Mouse (Mus musculus) liver, embryonic 16.5 days (tissue): ENCODE data around the gene Bfsp1. TPM values are rescaled to one million over a fixed set of nuclear protein-coding genes. Genes with fewer than 3 reads are reported as not detected.

Experiments
- ATAC-seq: fragments of 200-750 bp; cut with Nextera tagmentation; 2 replicates; pipeline ENCODE4 v1.8.0; 2017; ENCODE audit warnings: low read depth, mild to moderate bottlenecking, moderate number of reproducible peaks, moderate library complexity
- H3K27ac ChIP-seq: fragments of 300-500 bp; sonication (generic); 2 replicates; pipeline ENCODE4 v1.5.1; 2014; ENCODE audit warnings: mild to moderate bottlenecking, low read length
- H3K27me3 ChIP-seq: fragments of 300-500 bp; sonication (generic); 2 replicates; pipeline ENCODE4 v1.6.1; 2014; ENCODE audit warnings: low read depth, low read length, mixed read lengths; ENCODE audit not compliant: control insufficient read depth, insufficient read depth
- H3K36me3 ChIP-seq: fragments of 300-500 bp; sonication (generic); 2 replicates; pipeline ENCODE4 v1.6.1; 2014; ENCODE audit warnings: mild to moderate bottlenecking; ENCODE audit not compliant: control insufficient read depth, insufficient read depth
- H3K4me1 ChIP-seq: fragments of 300-500 bp; sonication (generic); 2 replicates; pipeline ENCODE4 v1.6.1; 2014; ENCODE audit warnings: low read depth, low read length, mixed read lengths; ENCODE audit not compliant: control insufficient read depth
- H3K4me2 ChIP-seq: fragments of 300-500 bp; sonication (generic); 2 replicates; pipeline ENCODE4 v1.6.1; 2014; ENCODE audit warnings: low read depth, low read length, mixed read lengths
- H3K4me3 ChIP-seq: fragments of 300-500 bp; sonication (generic); 2 replicates; pipeline ENCODE4 v1.5.1; 2014; ENCODE audit warnings: low read depth, mild to moderate bottlenecking, low read length
- H3K9ac ChIP-seq: fragments of 300-500 bp; sonication (generic); 2 replicates; pipeline ENCODE4 v1.6.1; 2014; ENCODE audit warnings: low read depth, low read length
- H3K9me3 ChIP-seq: fragments of 300-500 bp; sonication (generic); replicated peaks from 2 replicates; pipeline ENCODE4 v1.6.1; 2016; ENCODE audit warnings: low read length; ENCODE audit not compliant: control insufficient read depth
- WGBS: fragments of 180-500 bp; shearing (Covaris S2); extraction: QIAGEN DNeasy Blood & Tissue Kit; methylation state at CpG from one replicate; pipeline ENCODE4 v1.1.7; 2014; ENCODE audit not compliant: insufficient replicate concordance; 5-methylcytosine and 5-hydroxymethylcytosine counted together
- polyA plus RNA-seq: library from polyadenylated mRNA; unstranded; fragments of >200 nt; fragmentation: Nextera tagmentation; extraction: Ambion mirVana; gene quantifications from 2 replicates; pipeline ENCODE4 v1.2.1, GENCODE M21; 2015

Gene Bfsp1
- polyA plus RNA-seq, 1 experiment from 2014 or later = 0.11 TPM

DNA sequence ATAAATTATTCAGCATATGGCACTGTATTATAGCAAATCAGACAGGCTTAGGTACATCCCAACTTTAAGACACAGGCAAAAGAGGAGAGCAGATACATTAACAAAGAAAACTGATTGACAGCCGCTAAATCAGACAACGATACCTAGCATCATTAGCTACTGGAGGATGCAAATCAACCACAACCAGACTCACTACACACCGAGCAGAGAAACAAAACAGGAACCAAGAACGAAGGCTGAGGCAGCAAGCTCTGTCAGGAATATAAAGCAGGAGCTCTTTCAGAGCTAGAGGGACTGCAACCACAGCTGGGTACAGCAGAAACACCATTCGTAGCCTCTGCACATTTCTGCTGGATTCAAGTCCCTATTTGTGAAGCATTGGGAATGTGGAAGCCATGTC is 18.2 kb downstream of the Bfsp1 start:
- no peaks in the 10 kb centered on the region for H3K36me3 ChIP-seq
- WGBS = 52% methylated on average over 5 of the region's 5 CpGs
- no peak overlapping the region for H3K4me2 ChIP-seq
- no peak overlapping the region for H3K4me3 ChIP-seq
- no peaks in the 10 kb centered on the region; the same call in 1 of the 2 replicates for H3K4me1 ChIP-seq
- H3K9ac ChIP-seq = no peak overlapping the region
- H3K9me3 ChIP-seq = no peaks in the 10 kb centered on the region
- no peaks in the 10 kb centered on the region for H3K27me3 ChIP-seq
- ATAC-seq = no peak
- no peak overlapping the region for H3K27ac ChIP-seq

DNA sequence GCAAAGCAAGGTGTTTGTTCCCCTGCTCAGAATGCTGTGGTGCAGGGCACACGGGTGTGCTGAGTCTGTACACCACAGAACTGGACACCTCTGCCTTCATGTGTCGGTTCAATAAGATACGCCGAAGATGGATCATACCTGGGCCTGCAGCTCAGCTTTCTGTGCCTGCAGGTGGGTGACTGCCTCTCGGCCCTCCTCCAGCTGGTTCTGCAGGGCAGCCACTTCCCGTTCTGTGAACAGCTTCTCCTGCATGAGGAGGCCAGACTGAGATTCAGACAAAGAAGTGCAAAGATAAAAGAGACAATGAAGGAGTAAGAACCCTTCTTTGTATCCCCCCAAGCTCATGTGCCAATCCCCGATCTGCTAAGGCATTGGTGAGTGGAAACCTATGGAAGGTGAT is 21.4 kb downstream of the Bfsp1 start:
- ATAC-seq = no peak
- Histone ChIP-seq H3K27me3 (no peaks in the 10 kb centered on the region), H3K36me3 (no peaks in the 10 kb centered on the region), H3K4me3 (no peak overlapping the region), H3K9ac (no peak overlapping the region), H3K4me2 (no peak overlapping the region), H3K27ac (no peak overlapping the region), H3K4me1 (peaks cover 7% of the 10 kb centered on the region), H3K9me3 (no peaks in the 10 kb centered on the region)
- 58% methylated on average over 7 of the region's 7 CpGs for WGBS

DNA sequence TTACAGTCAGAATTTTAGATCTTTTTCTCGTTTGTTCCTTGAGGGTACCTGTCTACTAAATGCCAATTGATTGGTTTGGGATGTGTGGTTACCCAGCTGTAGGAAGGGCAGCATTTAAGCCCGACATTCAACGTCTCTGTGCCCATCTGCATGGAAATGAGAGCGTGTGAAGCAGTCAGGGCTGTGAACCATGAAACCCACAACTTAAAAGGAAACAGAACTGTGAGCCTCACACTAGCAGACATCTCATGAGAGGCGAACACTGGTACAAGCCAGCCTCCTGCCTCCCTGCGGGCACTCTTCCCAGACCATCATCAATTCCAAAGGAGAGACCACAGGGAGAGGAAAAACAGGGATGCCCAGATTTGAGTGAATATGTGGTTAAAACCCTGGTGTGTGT is 22.1 kb downstream of the Bfsp1 start:
- Histone ChIP-seq H3K27ac (no peak overlapping the region), H3K36me3 (no peaks in the 10 kb centered on the region), H3K9ac (no peak overlapping the region), H3K4me1 (peaks cover 7% of the 10 kb centered on the region), H3K9me3 (no peaks in the 10 kb centered on the region), H3K4me2 (no peak overlapping the region), H3K27me3 (no peaks in the 10 kb centered on the region), H3K4me3 (no peak overlapping the region)
- WGBS = 56% methylated on average over 6 of the region's 6 CpGs
- no peak for ATAC-seq

DNA sequence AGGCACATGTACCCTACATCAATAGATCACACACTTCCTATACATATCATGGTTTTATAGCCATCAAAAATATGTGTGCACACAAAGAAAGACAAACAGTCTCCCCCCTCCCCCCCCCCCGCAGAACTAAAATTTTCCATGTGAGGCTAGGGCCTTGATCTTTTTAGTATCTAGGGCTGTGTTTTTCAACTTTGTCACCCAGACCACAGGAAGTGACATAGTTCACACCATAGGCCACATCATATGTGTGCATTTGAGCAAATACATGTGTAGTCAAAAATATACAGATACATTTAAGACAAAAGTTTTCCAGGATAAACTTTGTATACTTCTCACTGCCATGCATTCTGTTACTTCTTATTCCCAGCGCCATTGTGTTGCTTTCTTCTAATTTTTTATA is 23.5 kb downstream of the Bfsp1 start:
- H3K36me3 ChIP-seq = no peaks in the 10 kb centered on the region
- ATAC-seq = no peak
- H3K4me3 ChIP-seq = no peak overlapping the region

DNA sequence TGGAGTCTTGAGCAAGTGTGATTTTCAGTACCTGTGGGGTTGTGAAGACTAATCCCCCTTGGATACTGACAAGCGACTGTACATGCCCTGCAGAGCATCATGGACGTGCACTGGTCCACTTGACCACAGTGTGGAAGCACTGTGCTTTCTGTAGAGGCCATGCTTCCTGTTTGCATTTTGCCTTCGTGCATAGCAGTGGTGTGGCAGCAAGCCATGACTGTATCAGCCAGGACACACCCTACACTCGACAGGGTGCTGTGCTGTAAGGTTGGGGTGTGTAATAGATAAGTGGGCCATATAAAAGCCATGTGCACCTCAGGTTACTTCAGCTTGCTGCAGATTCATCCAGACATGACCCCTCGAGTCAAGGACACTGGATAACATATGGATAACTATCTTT is 24.3 kb downstream of the Bfsp1 start:
- 20% methylated on average over 5 of the region's 5 CpGs for WGBS
- no peak overlapping the region for H3K27ac ChIP-seq

More for the DNA sequence above, 23.5 kb downstream of the Bfsp1 start:
- no peaks in the 10 kb centered on the region for H3K27me3 ChIP-seq
- 64% methylated on average over 2 of the region's 2 CpGs for WGBS
- peaks cover 7% of the 10 kb centered on the region for H3K4me1 ChIP-seq
- no peak overlapping the region for H3K4me2 ChIP-seq
- H3K9ac ChIP-seq = no peak overlapping the region
- no peak overlapping the region for H3K27ac ChIP-seq
- H3K9me3 ChIP-seq = no peaks in the 10 kb centered on the region

DNA sequence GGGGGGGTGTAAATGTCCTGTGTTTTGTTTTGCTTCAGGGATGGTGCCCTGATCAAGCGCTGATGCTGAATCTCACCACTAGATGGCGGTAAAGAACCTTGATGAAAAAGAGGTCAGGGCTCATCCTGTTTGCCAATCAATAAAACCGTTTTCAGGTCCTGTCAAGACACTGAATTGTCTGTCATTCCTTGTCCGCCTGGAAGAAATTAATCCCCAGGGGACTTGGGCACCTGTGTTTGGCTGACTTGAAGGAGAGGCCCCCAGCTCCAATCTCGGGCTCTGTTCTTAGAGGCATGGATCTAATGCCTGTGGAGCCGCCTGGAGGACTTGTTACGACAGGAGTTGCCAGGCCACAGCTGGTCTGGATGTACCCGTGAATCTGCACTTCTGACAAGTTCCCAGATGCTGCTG is 25.7 kb downstream of the Bfsp1 start:
- no peaks in the 10 kb centered on the region for H3K36me3 ChIP-seq
- H3K4me2 ChIP-seq = peak overlapping the region; percentile 50
- no peak overlapping the region for H3K27ac ChIP-seq
- peak overlapping the region; percentile 31; the same call in 1 of the 2 replicates for H3K4me3 ChIP-seq
- ATAC-seq = no peak
- WGBS = 3% methylated on average over 8 of the region's 8 CpGs
- H3K9ac ChIP-seq = no peak overlapping the region
- H3K4me1 ChIP-seq = peaks cover 7% of the 10 kb centered on the region
- H3K27me3 ChIP-seq = no peaks in the 10 kb centered on the region
- H3K9me3 ChIP-seq = no peaks in the 10 kb centered on the region

More for the DNA sequence above, 24.3 kb downstream of the Bfsp1 start:
- Histone ChIP-seq H3K27me3 (no peaks in the 10 kb centered on the region), H3K4me2 (no peak overlapping the region), H3K9me3 (no peaks in the 10 kb centered on the region), H3K9ac (no peak overlapping the region), H3K4me1 (peaks cover 7% of the 10 kb centered on the region), H3K36me3 (no peaks in the 10 kb centered on the region), H3K4me3 (no peak overlapping the region)
- peak; percentile 67 for ATAC-seq

DNA sequence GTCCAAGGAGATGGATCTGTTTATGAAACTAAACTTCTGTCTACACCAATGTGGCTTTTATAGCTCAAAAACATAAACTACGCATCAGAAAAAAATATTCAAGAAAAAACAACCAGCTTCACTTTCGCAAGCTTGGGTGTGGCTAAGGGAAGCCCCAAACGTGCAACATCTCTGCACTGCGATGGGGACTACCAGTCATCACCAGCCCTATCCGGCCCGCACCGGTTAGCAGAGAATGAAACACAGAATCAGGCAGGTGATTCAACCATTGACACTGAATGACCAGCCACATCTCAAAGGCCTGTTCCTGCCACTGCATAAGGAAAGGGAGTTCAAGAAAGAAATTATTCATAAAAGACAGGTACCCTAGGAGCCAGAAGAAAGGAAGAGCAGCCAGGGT is 27.2 kb downstream of the Bfsp1 start:
- H3K36me3 ChIP-seq = no peaks in the 10 kb centered on the region
- ATAC-seq = no peak
- no peaks in the 10 kb centered on the region for H3K9me3 ChIP-seq
- H3K4me2 ChIP-seq = no peak overlapping the region
- no peak overlapping the region for H3K27ac ChIP-seq
- H3K27me3 ChIP-seq = no peaks in the 10 kb centered on the region
- no peak overlapping the region for H3K9ac ChIP-seq
- H3K4me1 ChIP-seq = peaks cover 7% of the 10 kb centered on the region
- 74% methylated on average over 7 of the region's 7 CpGs for WGBS
- H3K4me3 ChIP-seq = no peak overlapping the region

DNA sequence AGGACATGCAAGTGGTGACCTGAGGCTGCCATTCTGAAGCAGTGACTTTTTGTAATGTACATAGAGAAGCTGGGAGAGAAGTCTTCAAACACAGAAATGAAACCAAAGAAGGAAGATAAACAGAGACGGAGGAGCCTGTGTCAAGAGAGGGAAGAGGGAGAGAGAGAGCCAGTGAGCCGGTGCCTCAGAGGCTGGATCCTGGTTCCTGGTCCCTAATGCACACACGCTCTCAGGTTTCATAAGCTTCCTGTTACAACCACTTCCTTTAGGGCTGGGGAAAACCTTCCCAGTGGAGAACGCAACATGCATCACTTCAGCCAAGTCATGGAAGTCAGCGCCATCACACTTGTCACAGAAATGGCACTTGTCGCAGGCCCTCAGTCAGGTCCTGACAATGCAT is 28.9 kb downstream of the Bfsp1 start:
- WGBS = 36% methylated on average over 6 of the region's 6 CpGs
- no peak overlapping the region for H3K4me2 ChIP-seq
- H3K9me3 ChIP-seq = no peaks in the 10 kb centered on the region
- H3K4me3 ChIP-seq = no peak overlapping the region
- no peak overlapping the region for H3K27ac ChIP-seq
- no peaks in the 10 kb centered on the region for H3K27me3 ChIP-seq
- no peaks in the 10 kb centered on the region for H3K36me3 ChIP-seq
- H3K9ac ChIP-seq = no peak overlapping the region
- no peak for ATAC-seq
- H3K4me1 ChIP-seq = peaks cover 7% of the 10 kb centered on the region

DNA sequence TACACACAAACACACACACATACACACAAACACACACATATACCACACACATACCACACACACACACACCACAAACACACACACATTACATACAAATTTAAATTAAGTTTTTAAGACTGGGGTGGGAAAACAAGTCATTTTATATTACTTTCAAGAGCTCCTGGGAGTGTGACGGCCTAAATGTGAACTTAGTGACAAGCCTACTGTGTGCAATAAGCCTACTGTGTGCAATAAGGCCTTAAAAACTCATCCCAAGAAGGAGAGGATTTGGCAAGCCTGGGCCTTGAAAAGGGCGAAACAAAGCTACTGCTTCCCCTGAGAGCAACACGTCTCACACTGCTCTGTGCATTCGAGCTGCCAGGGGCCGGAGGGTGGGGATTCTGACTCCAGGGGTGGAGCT is 30.3 kb downstream of the Bfsp1 start:
- no peak overlapping the region for H3K4me3 ChIP-seq
- no peaks in the 10 kb centered on the region for H3K36me3 ChIP-seq
- no peak overlapping the region for H3K9ac ChIP-seq
- no peaks in the 10 kb centered on the region for H3K9me3 ChIP-seq
- 73% methylated on average over 5 of the region's 5 CpGs for WGBS
- peaks cover 3% of the 10 kb centered on the region for H3K4me1 ChIP-seq
- no peak overlapping the region for H3K4me2 ChIP-seq
- H3K27ac ChIP-seq = no peak overlapping the region
- no peak for ATAC-seq
- H3K27me3 ChIP-seq = no peaks in the 10 kb centered on the region
